Mouse (Mus musculus) testis, adult 2 months (tissue): ENCODE data around the gene Fam117a. TPM values are rescaled to one million over a fixed set of nuclear protein-coding genes. Genes with fewer than 3 reads are reported as not detected.

Experiments used
- H3K27ac ChIP-seq: fragments of 200-500 bp; 2 replicates; pipeline ENCODE4 v1.5.1; 2012; ENCODE audit warnings: low read depth, low read length; ENCODE audit not compliant: control insufficient read depth, insufficient read depth
- H3K27me3 ChIP-seq: fragments of 200-500 bp; 2 replicates; pipeline ENCODE4 v1.6.1; 2012; ENCODE audit warnings: mild to moderate bottlenecking, low read length, moderate library complexity; ENCODE audit not compliant: control insufficient read depth, insufficient read depth
- H3K36me3 ChIP-seq: fragments of 200-500 bp; 2 replicates; pipeline ENCODE4 v1.6.1; 2012; ENCODE audit warnings: mild to moderate bottlenecking, low read length; ENCODE audit not compliant: control insufficient read depth, insufficient read depth
- H3K4me1 ChIP-seq: fragments of 200-500 bp; 2 replicates; pipeline ENCODE4 v1.6.1; 2012; ENCODE audit warnings: low read length; ENCODE audit not compliant: control insufficient read depth, insufficient read depth
- H3K4me3 ChIP-seq: fragments of 200-500 bp; 2 replicates; pipeline ENCODE4 v1.5.1; 2012; ENCODE audit warnings: low read depth, mild to moderate bottlenecking, low read length, moderate library complexity, mixed read lengths; ENCODE audit not compliant: control insufficient read depth
- CTCF ChIP-seq: fragments of 200-500 bp; IDR thresholded peaks from 2 replicates; pipeline ENCODE4 v1.5.1; 2012; ENCODE audit warnings: low read depth, mild to moderate bottlenecking, inconsistent platforms, low read length, moderate library complexity; ENCODE audit not compliant: control insufficient read depth, insufficient read depth, insufficient replicate concordance
- POLR2A ChIP-seq: fragments of 200-500 bp; IDR thresholded peaks from 2 replicates; pipeline ENCODE4 v1.6.1; 2012; ENCODE audit warnings: low read depth, mild to moderate bottlenecking, inconsistent platforms, low read length, moderate library complexity; ENCODE audit not compliant: control insufficient read depth
- polyA plus RNA-seq: library from polyadenylated mRNA; depleted of rRNA; stranded (reverse); fragments of >200 nt; gene quantifications from 2 replicates; pipeline ENCODE4 v1.2.3, GENCODE M21; 2012

The Fam117a gene
- polyA plus RNA-seq, 1 experiment: 16.7 TPM

DNA sequence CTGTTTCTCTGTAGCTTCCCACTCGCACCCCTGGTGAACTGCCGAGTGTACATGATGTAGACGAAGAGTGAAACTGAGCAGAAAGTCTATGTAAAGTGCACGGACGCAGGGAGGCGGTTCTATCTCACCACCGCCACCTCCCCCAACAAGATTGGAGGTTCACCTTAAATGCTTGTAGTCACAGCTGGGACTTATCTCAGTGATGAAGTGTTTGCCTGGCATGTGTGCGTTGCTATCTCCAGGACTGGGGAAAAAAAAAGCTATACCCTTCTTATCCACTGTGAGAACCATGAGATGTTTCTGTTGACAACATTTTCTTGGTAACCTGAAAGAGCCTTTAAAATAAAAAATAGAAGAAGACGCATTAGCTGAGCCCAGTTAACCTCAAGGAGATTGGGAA is 18.7 kb upstream of the Fam117a start:
- H3K36me3 ChIP-seq: no peaks in the 10 kb centered on the region
- no peak overlapping the region for H3K4me3 ChIP-seq
- H3K27me3 ChIP-seq: no peaks in the 10 kb centered on the region
- no peak overlapping the region for H3K27ac ChIP-seq
- TF ChIP-seq CTCF (no peak), POLR2A (no peak)
- no peaks in the 10 kb centered on the region for H3K4me1 ChIP-seq

DNA sequence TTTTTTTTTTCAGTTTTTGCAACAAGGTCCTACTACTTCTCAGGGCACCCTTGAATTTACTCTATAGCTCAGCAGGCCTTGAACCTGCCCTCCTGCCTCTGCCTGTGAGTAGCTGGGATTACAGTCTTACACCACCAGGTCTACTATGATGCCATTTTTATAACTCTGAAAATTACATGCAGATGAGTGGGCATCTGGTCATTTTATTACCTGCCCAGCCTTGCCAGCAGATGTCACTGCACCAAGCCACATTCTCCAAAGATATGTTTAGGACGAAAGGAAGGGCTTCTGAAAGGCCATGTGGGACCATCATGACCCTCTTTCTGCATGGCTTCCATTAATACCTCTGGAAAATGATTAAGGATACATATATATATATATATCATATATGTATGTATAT is 17.3 kb upstream of the Fam117a start:
- TF ChIP-seq POLR2A: no peak
- no peak for TF ChIP-seq CTCF
- H3K27ac ChIP-seq: no peak overlapping the region
- H3K4me1 ChIP-seq: no peaks in the 10 kb centered on the region
- no peak overlapping the region for H3K4me3 ChIP-seq
- no peaks in the 10 kb centered on the region for H3K36me3 ChIP-seq
- no peaks in the 10 kb centered on the region for H3K27me3 ChIP-seq

DNA sequence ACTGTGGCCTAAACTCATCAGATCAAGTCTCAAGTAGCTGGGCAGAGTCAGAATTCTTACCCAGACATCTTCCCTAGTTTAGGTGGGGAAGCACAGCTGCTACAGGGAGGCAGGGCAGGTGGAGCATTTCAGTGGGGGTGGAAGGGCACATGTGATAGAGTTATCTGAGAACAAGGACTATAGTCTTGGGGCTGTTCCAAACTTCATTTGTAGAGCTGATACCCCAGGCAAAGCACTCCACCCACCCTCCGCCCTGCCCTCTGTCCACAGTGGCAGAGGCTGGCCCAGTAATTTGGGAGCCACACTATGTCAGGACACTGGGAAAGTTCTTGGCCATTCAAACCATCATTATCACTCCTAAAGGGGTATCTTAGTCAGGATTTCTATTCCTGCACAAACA is 16.8 kb upstream of the Fam117a start:
- H3K4me3 ChIP-seq: no peak overlapping the region
- H3K36me3 ChIP-seq: no peaks in the 10 kb centered on the region
- no peak for TF ChIP-seq CTCF
- H3K27ac ChIP-seq: no peak overlapping the region
- no peaks in the 10 kb centered on the region for H3K4me1 ChIP-seq
- no peaks in the 10 kb centered on the region for H3K27me3 ChIP-seq

DNA sequence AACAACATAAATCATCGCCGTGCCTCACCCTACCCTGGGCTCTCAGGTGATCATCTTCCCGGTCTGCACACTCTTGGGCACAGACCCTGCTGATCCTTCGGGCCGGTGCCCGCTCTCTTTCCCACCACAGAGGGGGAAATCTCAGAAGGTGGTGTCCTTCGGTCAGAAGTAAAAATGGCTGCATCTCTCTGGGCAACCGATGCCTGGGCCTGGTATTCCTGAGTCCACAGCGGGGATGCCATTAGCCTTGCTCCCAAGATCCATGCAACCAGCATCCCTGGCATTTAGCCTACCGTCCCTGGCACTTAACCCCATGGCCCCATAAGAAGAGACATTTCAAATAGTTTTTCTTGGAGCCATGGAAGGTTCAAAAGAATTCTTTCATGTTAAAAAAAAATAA is 12.6 kb upstream of the Fam117a start:
- Histone ChIP-seq H3K27me3 (no peaks in the 10 kb centered on the region), H3K4me3 (no peak overlapping the region), H3K27ac (no peak overlapping the region), H3K36me3 (no peaks in the 10 kb centered on the region), H3K4me1 (no peaks in the 10 kb centered on the region)
- TF ChIP-seq POLR2A: no peak

DNA sequence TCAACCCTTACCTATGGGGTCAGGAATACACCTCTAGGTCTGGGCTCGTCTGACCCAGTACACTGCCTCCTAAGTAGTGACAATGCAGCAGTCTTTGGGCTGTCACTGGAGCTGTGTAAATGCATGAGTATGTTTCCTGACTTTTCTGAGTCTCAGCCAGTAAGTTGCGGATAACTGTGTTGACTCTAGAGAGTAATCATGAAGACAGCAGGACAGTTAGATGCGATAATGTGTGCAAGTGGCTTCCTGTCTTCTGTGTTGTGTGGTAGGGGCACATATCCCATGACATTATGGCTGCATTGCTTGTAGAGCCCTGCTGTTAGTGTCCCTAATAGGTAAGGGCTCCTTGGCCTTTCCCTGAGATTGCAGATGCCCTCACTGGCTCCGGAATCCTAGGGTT is 11.0 kb upstream of the Fam117a start:
- no peak overlapping the region for H3K4me3 ChIP-seq
- no peaks in the 10 kb centered on the region for H3K4me1 ChIP-seq
- no peaks in the 10 kb centered on the region for H3K36me3 ChIP-seq
- H3K27ac ChIP-seq: no peak overlapping the region
- TF ChIP-seq CTCF (no peak), POLR2A (no peak)
- H3K27me3 ChIP-seq: no peaks in the 10 kb centered on the region

DNA sequence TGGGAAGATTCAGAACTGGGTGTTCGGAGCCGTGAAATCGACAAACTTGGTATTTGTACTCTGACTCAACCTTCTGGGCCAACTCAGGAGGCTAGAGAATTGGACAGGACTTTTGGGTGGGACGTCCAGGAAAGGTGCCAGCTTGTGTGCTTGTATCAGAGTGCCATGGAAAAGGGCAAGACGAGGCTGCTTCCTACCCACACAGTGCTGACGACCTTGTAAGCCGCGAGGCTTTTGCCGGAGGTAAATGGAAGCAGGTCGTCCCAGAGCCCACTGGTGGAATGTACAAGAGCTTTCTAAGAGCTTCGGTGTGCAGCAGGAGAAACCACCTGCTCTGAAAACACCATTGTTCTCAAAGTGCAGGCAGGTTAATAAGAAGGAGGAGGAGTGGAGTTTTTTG is 10.6 kb upstream of the Fam117a start:
- H3K27ac ChIP-seq: no peak overlapping the region
- no peak overlapping the region for H3K4me3 ChIP-seq
- H3K27me3 ChIP-seq: no peaks in the 10 kb centered on the region
- no peaks in the 10 kb centered on the region for H3K4me1 ChIP-seq
- no peak for TF ChIP-seq CTCF
- no peak for TF ChIP-seq POLR2A
- no peaks in the 10 kb centered on the region for H3K36me3 ChIP-seq

DNA sequence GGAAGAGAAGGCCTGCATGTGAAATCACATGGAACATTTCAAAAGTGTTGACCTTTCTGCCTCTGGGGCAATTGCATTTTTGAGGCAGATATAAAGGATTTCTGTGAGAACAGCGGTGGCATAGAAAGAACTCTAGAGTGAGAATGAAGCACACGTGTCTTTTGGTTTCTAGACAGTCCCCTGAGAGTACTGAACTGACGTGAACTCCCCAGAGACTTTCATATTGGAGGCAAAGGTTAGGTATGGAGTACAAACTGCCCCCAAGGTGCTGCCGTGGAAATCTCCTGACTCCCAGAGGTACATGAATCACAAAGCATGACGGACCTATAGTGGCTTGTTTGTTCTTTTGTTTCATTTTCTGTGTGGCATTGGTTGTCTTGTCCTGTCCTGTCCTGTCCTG is 8.2 kb upstream of the Fam117a start:
- Histone ChIP-seq H3K36me3 (no peaks in the 10 kb centered on the region), H3K27ac (no peak overlapping the region), H3K27me3 (no peaks in the 10 kb centered on the region), H3K4me1 (no peaks in the 10 kb centered on the region), H3K4me3 (no peak overlapping the region)
- no peak for TF ChIP-seq POLR2A
- no peak for TF ChIP-seq CTCF

DNA sequence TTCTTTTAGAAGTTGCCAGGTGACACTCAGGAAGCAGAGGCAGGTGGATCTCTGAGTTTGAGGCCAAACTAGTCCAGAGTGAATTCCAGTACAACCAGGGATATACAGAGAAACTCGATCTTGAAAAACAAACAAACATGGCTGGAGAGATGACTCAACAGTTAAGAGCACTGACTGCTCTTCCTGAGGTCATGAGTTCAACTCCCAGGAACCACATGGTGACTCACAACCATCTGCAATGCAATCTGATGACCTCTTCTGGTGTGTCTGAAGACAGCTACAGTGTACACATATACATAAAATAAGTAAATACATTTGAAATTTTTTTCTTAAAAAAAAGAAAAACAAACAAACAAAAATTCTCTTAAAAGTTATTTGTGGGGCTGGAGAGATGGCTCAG is 6.2 kb upstream of the Fam117a start:
- no peak overlapping the region for H3K27ac ChIP-seq
- H3K27me3 ChIP-seq: no peaks in the 10 kb centered on the region
- no peaks in the 10 kb centered on the region for H3K36me3 ChIP-seq
- no peaks in the 10 kb centered on the region for H3K4me1 ChIP-seq
- TF ChIP-seq POLR2A (no peak), CTCF (no peak)
- H3K4me3 ChIP-seq: no peak overlapping the region

DNA sequence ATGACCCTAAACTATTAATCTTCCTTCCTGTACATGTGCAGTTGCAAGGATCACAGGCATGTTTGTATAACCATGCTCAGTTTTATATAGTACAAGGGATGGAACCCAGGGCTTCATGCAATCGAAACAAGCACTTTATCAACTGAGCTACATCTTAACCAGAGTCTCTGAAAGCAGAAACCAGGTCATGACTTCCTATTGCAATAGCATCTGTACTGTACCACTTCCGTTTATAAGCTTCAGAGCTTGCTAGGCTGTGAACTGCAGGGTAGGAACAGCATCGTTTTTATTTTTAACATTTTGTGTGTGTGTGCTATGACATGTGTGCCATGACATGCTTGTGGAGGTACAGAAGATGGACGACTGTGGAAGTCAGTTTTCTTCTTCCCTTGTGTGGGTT is 3.6 kb upstream of the Fam117a start:
- Histone ChIP-seq H3K27ac (no peak overlapping the region), H3K4me3 (no peak overlapping the region), H3K36me3 (no peaks in the 10 kb centered on the region), H3K27me3 (no peaks in the 10 kb centered on the region), H3K4me1 (peaks cover 7% of the 10 kb centered on the region)
- TF ChIP-seq POLR2A: no peak
- no peak for TF ChIP-seq CTCF
